Mouse (Mus musculus) hindbrain, postnatal 0 days (tissue): Measurements from ENCODE around the gene Pou5f1. TPM values are rescaled to one million over a fixed set of nuclear protein-coding genes. Genes with fewer than 3 reads are reported as not detected.

Experiments
- ATAC-seq: fragments of 200-750 bp; cut with Nextera tagmentation; 2 replicates; pipeline ENCODE4 v1.8.0; 2017; ENCODE audit warnings: mild to moderate bottlenecking, moderate TSS enrichment, moderate library complexity
- DNase-seq: peaks from one replicate; pipeline ENCODE4 v3.0.0-alpha.2; 2015; ENCODE audit warnings: low spot score
- H3K27ac ChIP-seq: fragments of 300-500 bp; sonication (generic); 2 replicates; pipeline ENCODE4 v1.5.1; 2014; ENCODE audit warnings: mild to moderate bottlenecking
- H3K27me3 ChIP-seq: fragments of 300-500 bp; sonication (generic); 2 replicates; pipeline ENCODE4 v1.6.1; 2014; ENCODE audit warnings: low read length, mixed read lengths; ENCODE audit not compliant: insufficient read depth
- H3K36me3 ChIP-seq: fragments of 300-500 bp; sonication (generic); 2 replicates; pipeline ENCODE4 v1.6.1; 2014; ENCODE audit warnings: low read length, mixed read lengths; ENCODE audit not compliant: insufficient read depth
- H3K4me1 ChIP-seq: fragments of 300-500 bp; sonication (generic); 2 replicates; pipeline ENCODE4 v1.6.1; 2014; ENCODE audit warnings: antibody characterized with exemption, low read length, mixed read lengths; ENCODE audit not compliant: insufficient read depth
- H3K4me2 ChIP-seq: fragments of 300-500 bp; sonication (generic); 2 replicates; pipeline ENCODE4 v1.6.1; 2014; ENCODE audit warnings: low read depth, mild to moderate bottlenecking, low read length, moderate library complexity, mixed read lengths
- H3K4me3 ChIP-seq: fragments of 300-500 bp; sonication (generic); 2 replicates; pipeline ENCODE4 v1.5.1; 2014; ENCODE audit warnings: low read length
- H3K9ac ChIP-seq: fragments of 300-500 bp; sonication (generic); replicated peaks from 2 replicates; pipeline ENCODE4 v1.6.1; 2014; ENCODE audit warnings: mild to moderate bottlenecking, low read length, moderate library complexity, mixed read lengths
- H3K9me3 ChIP-seq: fragments of 300-500 bp; sonication (generic); 2 replicates; pipeline ENCODE4 v1.6.1; 2016; ENCODE audit warnings: low read length, mixed read lengths
- CTCF ChIP-seq: IDR thresholded peaks from 2 replicates; pipeline ENCODE4 v1.5.1; 2016; ENCODE audit warnings: antibody characterized with exemption, control low read depth, low read depth
- WGBS: fragments of 180-500 bp; shearing (Covaris S2); extraction: QIAGEN DNeasy Blood & Tissue Kit; methylation state at CpG from one replicate; pipeline ENCODE4 v1.1.7; 2014; 5-methylcytosine and 5-hydroxymethylcytosine counted together
- polyA plus RNA-seq: library from polyadenylated mRNA; unstranded; fragments of >200 nt; fragmentation: Nextera tagmentation; extraction: Ambion mirVana; gene quantifications from 2 replicates; pipeline ENCODE4 v1.2.1, GENCODE M21; 2015
- total RNA-seq: library from RNA; depleted of rRNA; stranded (reverse); fragments of >200 nt; gene quantifications from 2 replicates; pipeline ENCODE4 v1.2.3, GENCODE M21; 2014

Pou5f1 gene
- total and polyA plus RNA-seq, 2 experiments from 2014 or later, result not detected

DNA sequence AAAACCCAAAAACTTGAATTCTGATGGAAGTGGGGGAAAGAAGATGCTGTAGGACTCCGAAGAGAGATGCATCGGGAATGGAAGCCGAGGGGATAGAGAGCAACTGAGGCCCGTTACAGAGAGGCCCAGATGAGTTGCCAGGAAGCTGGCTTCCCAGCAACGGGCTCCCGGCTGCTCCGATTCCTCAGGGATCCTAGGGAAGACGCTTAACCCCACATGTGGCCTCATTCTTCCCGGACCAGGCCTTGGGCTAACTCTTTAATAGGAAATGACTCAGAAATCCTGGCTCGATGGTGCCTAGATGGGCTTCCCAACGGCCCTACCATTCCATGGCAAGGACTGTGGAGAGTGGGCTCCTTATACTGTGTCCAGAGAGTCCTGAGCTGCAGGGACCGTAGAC lies 11.7 kb downstream of the Pou5f1 start:
- TF ChIP-seq CTCF, result no peak
- ATAC-seq (no peak), DNase-seq (no peak)
- Histone ChIP-seq H3K36me3 (no peaks in the 10 kb centered on the region), H3K4me2 (peak overlapping the region; percentile 91), H3K9ac (peak overlapping the region; percentile 43), H3K4me1 (peaks cover 4% of the 10 kb centered on the region; the same call in 1 of the 2 replicates), H3K27ac (no peak overlapping the region), H3K27me3 (no peaks in the 10 kb centered on the region), H3K4me3 (peak overlapping the region; percentile 57), H3K9me3 (no peaks in the 10 kb centered on the region)
- WGBS, result 6% methylated on average over 12 of the region's 12 CpGs

DNA sequence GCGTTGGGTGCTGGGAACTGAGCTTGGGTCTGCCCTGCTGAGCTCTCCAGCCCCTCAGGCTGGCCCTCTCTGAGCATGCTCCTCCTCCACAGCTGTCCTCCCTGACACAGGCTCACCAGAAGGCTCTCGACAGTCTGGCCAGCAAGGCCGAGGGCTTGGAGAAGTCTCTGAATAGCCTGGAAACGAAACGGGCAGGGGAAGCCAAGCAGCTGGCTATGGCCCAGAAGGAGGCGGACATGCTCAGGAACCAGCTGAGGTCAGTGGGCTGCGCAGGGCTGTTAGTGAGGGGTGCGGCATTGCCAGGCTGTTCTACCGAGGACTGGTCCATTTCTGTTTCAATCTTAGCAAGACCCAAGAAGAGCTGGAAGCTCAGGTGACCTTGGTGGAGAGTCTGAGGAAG lies 18.5 kb downstream of the Pou5f1 start:
- Histone ChIP-seq H3K27ac (no peak overlapping the region), H3K27me3 (no peaks in the 10 kb centered on the region), H3K4me3 (no peak overlapping the region), H3K36me3 (no peaks in the 10 kb centered on the region), H3K4me2 (no peak overlapping the region), H3K9ac (no peak overlapping the region), H3K4me1 (no peaks in the 10 kb centered on the region), H3K9me3 (no peaks in the 10 kb centered on the region)
- WGBS, result 75% methylated on average over 9 of the region's 9 CpGs
- peak; percentile 31 for DNase-seq
- peak; percentile 44; the same call in 1 of the 2 replicates for ATAC-seq
- no peak for TF ChIP-seq CTCF

DNA sequence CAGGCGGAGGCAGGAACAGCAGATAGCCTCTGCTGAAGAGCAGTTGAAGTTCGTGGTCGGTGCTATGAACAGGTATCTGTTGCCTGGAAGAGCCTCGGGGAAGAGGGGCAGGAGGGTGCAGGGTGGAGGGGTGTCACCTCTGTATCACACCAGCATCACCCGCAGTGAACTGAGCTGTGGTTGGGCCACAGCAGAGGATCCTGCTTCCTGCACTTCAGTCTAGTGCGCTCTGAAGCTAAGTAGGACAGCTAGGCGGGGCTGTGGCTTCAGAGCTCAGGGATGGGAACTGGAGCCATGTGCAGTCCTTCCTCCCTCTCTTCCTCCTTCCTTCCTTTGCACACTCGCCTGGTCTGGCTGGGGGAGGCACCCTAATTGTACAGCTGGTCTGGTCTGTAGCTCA lies 20.8 kb downstream of the Pou5f1 start:
- Histone ChIP-seq H3K4me1 (peaks cover 5% of the 10 kb centered on the region), H3K9ac (no peak overlapping the region), H3K4me2 (no peak overlapping the region), H3K36me3 (no peaks in the 10 kb centered on the region), H3K9me3 (no peaks in the 10 kb centered on the region), H3K27ac (no peak overlapping the region), H3K4me3 (no peak overlapping the region), H3K27me3 (no peaks in the 10 kb centered on the region)
- ATAC-seq (no peak), DNase-seq (no peak)
- 76% methylated on average over 8 of the region's 8 CpGs for WGBS
- no peak for TF ChIP-seq CTCF

DNA sequence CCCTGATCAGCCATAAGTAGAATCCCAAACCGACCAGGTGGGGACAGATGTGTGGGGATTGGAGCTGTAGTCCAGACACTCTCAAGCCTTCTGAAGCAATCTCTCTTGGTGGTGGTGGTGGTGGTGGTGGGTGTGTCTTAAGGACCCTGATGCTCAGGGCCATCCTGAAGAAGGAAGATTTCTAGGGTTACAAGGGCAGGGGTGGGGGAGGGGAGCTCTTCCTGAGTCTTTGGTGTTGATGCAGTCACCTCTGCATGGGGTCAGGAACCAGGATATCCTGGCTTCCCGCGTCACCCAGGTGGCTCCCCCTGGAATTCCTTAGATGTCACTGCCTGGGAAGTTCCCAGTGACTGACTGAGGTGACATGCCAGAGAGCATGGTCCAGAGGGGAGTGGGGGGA lies 26.5 kb downstream of the Pou5f1 start:
- no peak for DNase-seq
- Histone ChIP-seq H3K27me3 (no peaks in the 10 kb centered on the region), H3K27ac (no peak overlapping the region), H3K4me1 (peaks cover 5% of the 10 kb centered on the region), H3K36me3 (no peaks in the 10 kb centered on the region), H3K4me3 (no peak overlapping the region), H3K9ac (no peak overlapping the region), H3K9me3 (no peaks in the 10 kb centered on the region), H3K4me2 (no peak overlapping the region)
- no peak for ATAC-seq
- no peak for TF ChIP-seq CTCF
- WGBS, result 11% methylated on average over 3 of the region's 3 CpGs

DNA sequence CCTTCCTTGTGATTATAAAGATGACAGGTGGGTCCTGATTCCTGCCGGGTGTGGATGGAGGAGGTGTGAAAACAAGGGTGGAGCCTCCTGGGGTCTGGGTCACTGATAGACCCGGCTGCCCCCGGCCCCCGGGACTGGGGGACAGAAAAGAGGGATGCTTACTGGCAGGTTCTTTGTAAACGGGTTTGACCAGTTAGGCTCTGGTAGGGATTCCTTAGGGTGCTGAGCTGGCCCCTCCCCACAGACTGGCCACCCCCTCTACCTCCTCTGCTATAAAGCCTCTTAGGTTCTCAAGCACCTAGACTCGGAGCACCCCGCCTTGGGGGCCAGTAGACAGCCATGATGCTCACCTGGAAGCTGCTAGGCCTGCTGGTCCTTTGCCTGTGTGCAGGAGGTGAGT lies 27.1 kb downstream of the Pou5f1 start, which contains the start of gene Psors1c2:
Gene Psors1c2, plus strand, starts transcription at position 301 of the 400 bp plus-strand sequence.
- Histone ChIP-seq H3K4me2 (no peak within 1 kb of the TSS), H3K9me3 (no peaks in the 10 kb centered on the region), H3K4me1 (peaks cover 5% of the 10 kb centered on the region), H3K9ac (no peak within 1 kb of the TSS), H3K27me3 (no peaks in the 10 kb centered on the region), H3K27ac (no peak within 1 kb of the TSS), H3K4me3 (no peak within 1 kb of the TSS), H3K36me3 (no peaks in the 10 kb centered on the region)
- ATAC-seq, result no peak
- no peak for TF ChIP-seq CTCF
- 47% methylated on average over 7 of the region's 7 CpGs for WGBS
- DNase-seq, result no peak

DNA sequence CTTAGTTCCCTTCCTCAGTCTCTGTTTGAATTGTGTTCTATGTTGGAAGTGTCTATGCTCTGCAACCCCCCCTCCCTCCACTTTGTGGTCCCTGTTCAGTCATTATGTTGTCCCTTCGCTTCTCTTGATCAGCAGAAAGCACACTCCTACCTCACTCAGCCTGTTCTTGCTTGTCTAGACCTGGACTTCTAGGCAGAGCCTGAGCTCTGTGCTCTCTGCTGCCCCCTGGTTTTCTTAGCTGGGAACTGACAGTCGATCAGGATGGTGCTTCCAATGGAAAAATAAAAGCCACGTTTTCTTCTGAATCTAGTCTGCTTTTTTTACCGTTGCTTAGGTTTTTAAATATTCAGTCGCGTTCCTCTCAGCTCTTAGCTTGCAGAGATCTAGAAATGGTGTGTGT lies 28.5 kb downstream of the Pou5f1 start:
- no peaks in the 10 kb centered on the region for H3K36me3 ChIP-seq
- no peak overlapping the region for H3K4me2 ChIP-seq
- DNase-seq (peak; percentile 91), ATAC-seq (peak; percentile 83)
- peaks cover 5% of the 10 kb centered on the region for H3K4me1 ChIP-seq
- H3K27me3 ChIP-seq, result no peaks in the 10 kb centered on the region
- TF ChIP-seq CTCF, result peak; percentile 98
- H3K27ac ChIP-seq, result no peak overlapping the region
- no peak overlapping the region for H3K4me3 ChIP-seq
- H3K9ac ChIP-seq, result no peak overlapping the region
- no peaks in the 10 kb centered on the region for H3K9me3 ChIP-seq
- 14% methylated on average over 6 of the region's 6 CpGs for WGBS

DNA sequence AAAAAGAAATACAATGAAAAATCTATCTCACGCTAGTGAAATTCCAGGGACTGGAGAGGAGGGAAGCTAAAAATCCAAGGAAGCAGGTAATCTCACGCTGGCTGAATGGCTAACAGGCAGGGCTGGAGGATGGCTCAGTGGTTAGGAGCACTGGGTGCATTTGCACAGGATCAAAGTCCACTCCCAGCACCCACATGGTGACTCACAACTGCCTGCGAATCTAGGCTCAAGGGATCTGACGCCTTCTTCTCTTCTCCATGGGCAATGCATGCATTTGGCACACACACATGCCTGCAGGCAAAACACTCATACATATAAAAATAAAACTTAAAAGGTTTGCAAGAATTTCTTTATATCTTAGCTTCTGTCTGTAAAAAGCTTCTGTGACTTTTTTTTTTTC lies 31.6 kb downstream of the Pou5f1 start:
- no peak for TF ChIP-seq CTCF
- no peak overlapping the region for H3K4me3 ChIP-seq
- no peak overlapping the region for H3K4me2 ChIP-seq

More for the DNA sequence above, 31.6 kb downstream of the Pou5f1 start:
- H3K9ac ChIP-seq, result no peak overlapping the region
- DNase-seq (no peak), ATAC-seq (no peak)
- no peaks in the 10 kb centered on the region for H3K9me3 ChIP-seq
- WGBS, result 85% methylated on average over 4 of the region's 4 CpGs
- no peaks in the 10 kb centered on the region for H3K27me3 ChIP-seq
- no peaks in the 10 kb centered on the region for H3K4me1 ChIP-seq
- H3K27ac ChIP-seq, result no peak overlapping the region
- no peaks in the 10 kb centered on the region for H3K36me3 ChIP-seq
